Mouse (Mus musculus): ENCODE data around the gene Fbxo11. TPM values are rescaled to one million over a fixed set of nuclear protein-coding genes. Genes with fewer than 3 reads are reported as not detected.
A peak's percentile ranks its signal among the peaks of the same experiment; 100 is the strongest.

Fbxo11 gene
- polyA plus RNA-seq (2016; fragmentation: Nextera tagmentation; extraction: Ambion mirVana): 33.0 and 35.0 TPM in 2 replicates

- H3K27me3 ChIP-seq: no peaks in the 10 kb centered on the region
- peak within 1 kb of the TSS; percentile 99 for H3K4me3 ChIP-seq
- peak within 1 kb of the TSS; percentile 100 for H3K27ac ChIP-seq (replicated peaks)
- H3K36me3 ChIP-seq: no peaks in the 10 kb centered on the region
- peak; percentile 4 for ATAC-seq (ENCODE audit: low FRiP score, low read depth)
- no peaks in the 10 kb centered on the region for H3K9me3 ChIP-seq
- under 1% methylated on average over 54 of the region's 112 CpGs for WGBS
- peaks cover 11% of the 10 kb centered on the region for H3K4me1 ChIP-seq
- peak within 1 kb of the TSS; percentile 55 for H3K4me2 ChIP-seq (replicated peaks)
- H3K9ac ChIP-seq (replicated peaks): peak within 1 kb of the TSS; percentile 100
Observed at GRCm38 (mm10) chr17:88065031-88065800, at the start of gene Fbxo11. TSS of gene Fbxo11 (minus strand) at chr17:88065291.

GRCm38 (mm10) chr17:88113883-88114229 lies 48.8 kb upstream of the Fbxo11 start:
- 91% methylated on average over 10 of the region's 10 CpGs for WGBS
- Histone ChIP-seq H3K9ac (replicated peaks) (no peak overlapping the region), H3K4me3 (no peak overlapping the region), H3K4me1 (no peaks in the 10 kb centered on the region), H3K4me2 (replicated peaks) (no peak overlapping the region), H3K36me3 (no peaks in the 10 kb centered on the region), H3K9me3 (peaks cover 3% of the 10 kb centered on the region; the same call in 1 of the 2 replicates), H3K27ac (replicated peaks) (no peak overlapping the region), H3K27me3 (no peaks in the 10 kb centered on the region)
- no peak for ATAC-seq (ENCODE audit: low FRiP score, low read depth)

DNA sequence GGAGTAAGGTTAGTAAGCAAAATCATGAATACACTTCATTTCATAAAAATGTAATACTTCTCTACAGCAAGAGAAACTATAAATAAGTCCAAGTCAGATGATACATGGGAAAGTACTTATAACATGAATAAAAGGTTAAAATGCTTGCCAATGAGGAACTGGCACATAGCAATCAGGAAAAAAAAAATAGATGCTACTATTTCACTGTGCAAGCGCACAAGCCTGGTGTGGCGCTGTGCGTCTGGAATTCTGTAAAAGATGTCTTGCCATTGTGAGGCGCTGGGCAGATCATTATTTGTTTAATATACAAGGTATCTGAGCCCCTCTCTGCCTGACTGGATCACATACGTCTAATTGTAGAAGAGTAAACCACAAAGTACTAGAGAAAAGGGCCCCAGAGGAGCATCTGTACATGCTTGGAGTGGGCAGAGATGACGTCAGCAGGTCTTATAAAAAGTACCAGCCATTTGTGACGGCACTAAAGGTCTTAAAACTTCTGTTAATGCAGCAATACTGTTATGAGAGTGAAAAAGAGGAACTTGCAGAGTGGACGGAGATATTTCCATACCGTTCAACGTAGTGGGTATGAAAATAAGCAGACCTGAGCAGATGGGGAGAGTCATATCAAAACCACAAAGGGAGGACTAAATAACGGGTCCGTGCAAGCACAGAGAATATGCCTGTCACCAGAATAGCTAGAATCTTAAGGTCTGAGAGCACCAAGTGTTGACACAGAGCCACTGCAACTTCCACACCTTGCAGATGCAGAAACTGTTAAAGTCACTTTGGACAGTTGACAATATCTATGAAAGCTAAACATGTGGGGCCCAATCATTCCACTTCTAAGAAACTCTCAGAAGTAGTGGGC lies 48.2 kb upstream of the Fbxo11 start:
- no peak overlapping the region for H3K9ac ChIP-seq (replicated peaks)
- 87% methylated on average over 12 of the region's 12 CpGs for WGBS
- H3K4me3 ChIP-seq: no peak overlapping the region
- H3K27me3 ChIP-seq: no peaks in the 10 kb centered on the region
- ATAC-seq (ENCODE audit: low FRiP score, low read depth): no peak
- no peaks in the 10 kb centered on the region for H3K36me3 ChIP-seq
- H3K4me2 ChIP-seq (replicated peaks): no peak overlapping the region
- no peaks in the 10 kb centered on the region for H3K4me1 ChIP-seq
- H3K9me3 ChIP-seq: peaks cover 3% of the 10 kb centered on the region; the same call in 1 of the 2 replicates
- no peak overlapping the region for H3K27ac ChIP-seq (replicated peaks)

DNA sequence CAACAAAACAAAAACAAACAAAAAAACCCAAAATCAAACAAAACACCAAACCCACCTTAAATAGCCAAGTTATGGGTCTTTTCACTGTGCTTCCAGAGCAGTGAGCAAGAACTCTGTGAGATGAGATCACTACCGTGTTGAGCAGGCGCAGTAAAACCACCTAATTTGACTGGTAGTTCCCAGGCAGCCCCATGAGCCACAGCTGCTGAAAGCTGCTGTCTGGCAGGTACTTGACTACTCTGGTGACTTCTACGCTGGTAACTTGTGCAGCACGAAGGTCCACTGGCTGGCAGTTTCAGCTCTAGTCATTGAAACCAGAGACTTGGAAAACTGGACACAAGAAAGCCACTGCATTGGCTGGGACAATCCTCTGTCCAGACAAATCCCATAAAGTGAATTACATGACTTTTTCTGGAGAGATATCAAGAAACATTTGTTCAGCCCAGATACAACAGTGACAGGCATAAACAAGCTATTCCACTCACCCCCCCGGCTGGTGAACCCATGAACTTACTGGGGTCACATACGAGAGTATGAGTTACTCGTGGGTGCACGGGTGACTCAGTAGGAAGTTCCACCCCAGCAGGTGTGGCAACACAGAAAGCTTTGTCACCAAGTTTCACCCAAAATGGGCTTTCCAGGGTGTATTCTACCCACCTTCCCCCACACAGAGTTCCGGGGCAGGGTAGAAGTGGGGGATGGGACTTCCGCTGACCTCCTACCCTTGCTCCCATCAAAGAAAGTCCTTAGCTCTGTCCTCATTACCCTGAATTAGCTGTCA lies 47.0 kb upstream of the Fbxo11 start:
- H3K4me1 ChIP-seq: no peaks in the 10 kb centered on the region
- no peaks in the 10 kb centered on the region for H3K36me3 ChIP-seq
- no peaks in the 10 kb centered on the region for H3K27me3 ChIP-seq
- H3K9me3 ChIP-seq: peaks cover 3% of the 10 kb centered on the region; the same call in 1 of the 2 replicates
- H3K4me2 ChIP-seq (replicated peaks): no peak overlapping the region
- ATAC-seq (ENCODE audit: low FRiP score, low read depth): no peak
- no peak overlapping the region for H3K4me3 ChIP-seq
- no peak overlapping the region for H3K9ac ChIP-seq (replicated peaks)
- WGBS: 82% methylated on average over 10 of the region's 10 CpGs
- H3K27ac ChIP-seq (replicated peaks): no peak overlapping the region

DNA sequence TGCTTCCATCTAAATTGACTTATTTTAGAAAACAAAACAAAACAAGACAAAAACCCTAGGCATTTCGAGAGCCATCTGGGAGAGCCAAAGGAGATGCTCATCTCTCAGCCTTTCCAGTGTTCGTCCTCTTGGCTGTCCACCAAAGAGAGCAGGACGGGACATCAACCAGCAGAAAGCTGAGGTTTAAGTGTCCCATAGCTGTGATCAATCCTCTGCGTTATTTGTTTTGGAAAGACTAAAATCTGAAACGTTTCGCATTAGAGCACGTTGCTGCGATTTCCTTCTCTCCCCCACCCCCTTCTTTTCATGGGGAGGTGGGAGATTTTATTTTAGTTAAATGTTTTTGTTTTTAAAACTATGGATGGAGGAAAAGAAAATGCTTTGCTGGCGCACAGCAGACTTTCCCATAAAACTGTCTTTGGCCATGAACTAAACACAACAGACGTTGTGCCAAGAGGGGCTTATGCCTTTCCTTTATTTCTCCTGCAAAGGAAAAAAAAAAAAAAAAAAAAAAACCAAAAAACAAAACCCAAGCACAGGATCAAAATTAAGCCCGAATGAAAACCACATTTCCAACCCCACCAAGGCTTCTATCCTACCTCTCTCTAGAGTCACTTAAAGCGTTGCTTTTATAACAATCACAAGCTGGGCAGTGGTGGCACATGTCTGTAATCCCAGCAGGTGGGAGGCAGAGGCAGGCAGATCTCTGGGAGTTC lies 46.1 kb upstream of the Fbxo11 start:
- H3K9me3 ChIP-seq: peaks cover 3% of the 10 kb centered on the region; the same call in 1 of the 2 replicates
- no peak overlapping the region for H3K4me2 ChIP-seq (replicated peaks)
- H3K4me1 ChIP-seq: no peaks in the 10 kb centered on the region
- no peak overlapping the region for H3K4me3 ChIP-seq
- H3K27ac ChIP-seq (replicated peaks): no peak overlapping the region
- no peaks in the 10 kb centered on the region for H3K27me3 ChIP-seq
- ATAC-seq (ENCODE audit: low FRiP score, low read depth): no peak
- no peak overlapping the region for H3K9ac ChIP-seq (replicated peaks)
- H3K36me3 ChIP-seq: no peaks in the 10 kb centered on the region
- 92% methylated on average over 12 of the region's 12 CpGs for WGBS

DNA sequence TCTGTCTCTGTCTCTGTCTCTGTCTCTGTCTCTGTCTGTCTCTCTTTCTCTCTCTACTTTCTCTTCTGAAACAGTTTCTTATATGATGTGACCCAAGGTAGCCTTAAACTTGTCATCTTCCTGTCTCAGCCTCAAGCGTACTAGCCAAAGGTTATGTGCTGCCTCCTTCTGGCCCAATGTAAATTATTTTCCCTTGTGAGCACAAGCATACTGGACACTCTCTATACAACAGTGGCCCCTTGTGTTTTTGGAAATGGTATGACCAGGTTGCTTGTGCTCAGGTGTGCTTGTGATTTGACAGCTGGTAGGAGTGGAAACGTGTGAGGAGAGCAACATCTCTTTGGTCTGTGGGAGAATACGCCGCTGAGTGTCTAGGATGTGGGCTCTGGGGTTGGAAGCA lies 42.6 kb upstream of the Fbxo11 start:
- peaks cover 3% of the 10 kb centered on the region; the same call in 1 of the 2 replicates for H3K9me3 ChIP-seq
- no peaks in the 10 kb centered on the region for H3K4me1 ChIP-seq
- no peak overlapping the region for H3K4me2 ChIP-seq (replicated peaks)
- no peak overlapping the region for H3K9ac ChIP-seq (replicated peaks)
- H3K27ac ChIP-seq (replicated peaks): no peak overlapping the region
- no peak for ATAC-seq (ENCODE audit: low FRiP score, low read depth)
- no peak overlapping the region for H3K4me3 ChIP-seq
- H3K27me3 ChIP-seq: no peaks in the 10 kb centered on the region
- WGBS: 81% methylated on average over 4 of the region's 4 CpGs
- H3K36me3 ChIP-seq: no peaks in the 10 kb centered on the region

- Histone ChIP-seq H3K9ac (replicated peaks) (no peak overlapping the region), H3K27me3 (no peaks in the 10 kb centered on the region), H3K9me3 (peaks cover 3% of the 10 kb centered on the region; the same call in 1 of the 2 replicates), H3K36me3 (no peaks in the 10 kb centered on the region), H3K4me2 (replicated peaks) (no peak overlapping the region), H3K4me1 (no peaks in the 10 kb centered on the region), H3K4me3 (no peak overlapping the region), H3K27ac (replicated peaks) (no peak overlapping the region)
- WGBS: 87% methylated on average over 9 of the region's 9 CpGs
- no peak for ATAC-seq (ENCODE audit: low FRiP score, low read depth)
Observed at GRCm38 (mm10) chr17:88106365-88106764, 41.3 kb upstream of the Fbxo11 start.

DNA sequence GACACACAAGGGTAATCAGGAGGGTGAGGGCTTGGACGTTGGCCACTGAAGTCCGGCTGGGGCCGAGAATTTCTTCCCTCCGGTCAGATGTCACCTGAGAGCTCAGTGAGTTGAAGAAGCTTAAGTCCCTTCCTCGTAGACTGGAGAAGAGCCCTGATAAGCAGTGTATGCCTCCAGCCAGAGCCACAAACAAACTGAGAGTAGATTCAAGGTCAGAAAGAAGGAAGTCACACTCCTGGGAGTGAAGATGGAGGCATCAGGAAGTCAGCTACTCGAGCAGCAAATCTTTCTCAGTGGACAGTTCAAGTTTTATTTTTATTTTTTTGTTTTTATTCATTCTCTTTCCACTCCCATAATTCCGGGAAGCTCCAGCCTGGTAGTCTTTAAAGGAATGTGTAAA lies 37.5 kb upstream of the Fbxo11 start:
- WGBS: 85% methylated on average over 7 of the region's 7 CpGs
- H3K4me3 ChIP-seq: no peak overlapping the region
- no peaks in the 10 kb centered on the region for H3K27me3 ChIP-seq
- H3K9ac ChIP-seq (replicated peaks): no peak overlapping the region
- H3K9me3 ChIP-seq: no peaks in the 10 kb centered on the region
- H3K4me2 ChIP-seq (replicated peaks): no peak overlapping the region
- no peaks in the 10 kb centered on the region for H3K36me3 ChIP-seq
- no peak for ATAC-seq (ENCODE audit: low FRiP score, low read depth)
- no peak overlapping the region for H3K27ac ChIP-seq (replicated peaks)
- no peaks in the 10 kb centered on the region for H3K4me1 ChIP-seq

- H3K4me3 ChIP-seq: no peak overlapping the region
- no peaks in the 10 kb centered on the region for H3K4me1 ChIP-seq
- H3K27me3 ChIP-seq: no peaks in the 10 kb centered on the region
- H3K27ac ChIP-seq (replicated peaks): no peak overlapping the region
- no peak overlapping the region for H3K9ac ChIP-seq (replicated peaks)
- ATAC-seq (ENCODE audit: low FRiP score, low read depth): no peak
- no peak overlapping the region for H3K4me2 ChIP-seq (replicated peaks)
- no peaks in the 10 kb centered on the region for H3K9me3 ChIP-seq
- H3K36me3 ChIP-seq: no peaks in the 10 kb centered on the region
- WGBS: 92% methylated on average over 9 of the region's 9 CpGs
Observed at GRCm38 (mm10) chr17:88098181-88098852, 33.2 kb upstream of the Fbxo11 start.

DNA sequence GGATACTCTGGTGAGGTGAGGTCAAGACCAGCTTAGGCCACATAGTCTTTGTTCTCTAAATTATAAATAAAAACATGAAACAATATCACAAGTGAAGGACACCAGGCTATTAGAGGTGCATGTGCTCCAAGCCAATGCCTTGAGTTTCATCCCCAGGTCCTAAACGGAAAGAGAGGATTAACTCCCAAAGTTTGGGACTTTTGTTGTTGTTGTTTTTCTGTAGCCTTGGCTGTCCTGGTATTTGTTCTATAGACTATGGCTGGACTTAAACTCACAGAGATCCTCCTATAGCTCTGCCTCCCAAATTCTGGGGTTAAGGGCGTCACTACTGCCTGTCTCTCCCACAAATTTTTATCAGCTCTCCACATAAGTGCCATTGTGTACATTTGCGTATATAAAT lies 32.5 kb upstream of the Fbxo11 start:
- Histone ChIP-seq H3K9ac (replicated peaks) (no peak overlapping the region), H3K4me3 (no peak overlapping the region), H3K9me3 (no peaks in the 10 kb centered on the region), H3K27ac (replicated peaks) (no peak overlapping the region), H3K36me3 (no peaks in the 10 kb centered on the region), H3K27me3 (no peaks in the 10 kb centered on the region), H3K4me2 (replicated peaks) (no peak overlapping the region), H3K4me1 (no peaks in the 10 kb centered on the region)
- 87% methylated on average over 3 of the region's 3 CpGs for WGBS
- no peak for ATAC-seq (ENCODE audit: low FRiP score, low read depth)
